Mouse (Mus musculus): ENCODE measurements around the gene Pde4d. TPM values are rescaled to one million over a fixed set of nuclear protein-coding genes. Genes with fewer than 3 reads are reported as not detected.

Gene Pde4d
- polyA plus RNA-seq, 2 experiments = 11.7 to 17.3 TPM

DNA sequence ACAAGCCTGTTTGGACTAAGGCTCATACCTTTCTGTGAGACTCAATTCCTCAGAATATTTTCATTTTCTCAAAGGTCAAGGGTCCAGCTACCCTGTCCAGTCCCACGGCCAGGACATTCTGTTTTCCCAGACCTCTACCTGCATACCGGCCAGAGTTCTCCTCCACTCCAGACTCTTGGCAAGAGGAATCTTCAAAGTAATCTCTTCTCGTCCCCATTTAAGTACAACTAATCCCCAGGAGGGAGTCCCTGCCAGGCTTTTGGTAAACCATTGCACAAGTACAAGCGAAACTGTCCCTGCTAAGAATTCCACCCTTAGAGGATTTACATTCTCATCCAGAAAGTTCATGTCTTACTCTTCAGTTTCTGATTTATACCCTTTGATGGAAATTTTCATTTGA lies 1128.2 kb downstream of the Pde4d start:
- Histone ChIP-seq H3K4me2 (replicated peaks; ENCODE audit: low read depth, low read length, severe bottlenecking) (no peak overlapping the region), H3K9me3 (ENCODE audit: control insufficient read depth, low read length) (no peaks in the 10 kb centered on the region), H3K27me3 (ENCODE audit: control insufficient read depth, insufficient read depth, low read length) (no peaks in the 10 kb centered on the region), H3K36me3 (ENCODE audit: control insufficient read depth, insufficient read depth, low read length) (no peaks in the 10 kb centered on the region), H3K27ac (replicated peaks; ENCODE audit: low read depth, low read length) (no peak overlapping the region), H3K9ac (ENCODE audit: low read depth, low read length, severe bottlenecking) (no peak overlapping the region), H3K4me3 (replicated peaks; ENCODE audit: low read length) (no peak overlapping the region), H3K4me1 (ENCODE audit: control insufficient read depth, insufficient read depth, low read length) (no peaks in the 10 kb centered on the region)
- TF ChIP-seq POLR2A (IDR thresholded peaks at IDR 0.05; ENCODE audit: borderline replicate concordance, extremely low read depth, insufficient read depth, insufficient read length) = no peak
- 75% methylated on average over 4 of the region's 4 CpGs for WGBS
- ATAC-seq (ENCODE audit: low FRiP score, low read depth) (no peak), DNase-seq (ENCODE audit: low spot score) (no peak)

DNA sequence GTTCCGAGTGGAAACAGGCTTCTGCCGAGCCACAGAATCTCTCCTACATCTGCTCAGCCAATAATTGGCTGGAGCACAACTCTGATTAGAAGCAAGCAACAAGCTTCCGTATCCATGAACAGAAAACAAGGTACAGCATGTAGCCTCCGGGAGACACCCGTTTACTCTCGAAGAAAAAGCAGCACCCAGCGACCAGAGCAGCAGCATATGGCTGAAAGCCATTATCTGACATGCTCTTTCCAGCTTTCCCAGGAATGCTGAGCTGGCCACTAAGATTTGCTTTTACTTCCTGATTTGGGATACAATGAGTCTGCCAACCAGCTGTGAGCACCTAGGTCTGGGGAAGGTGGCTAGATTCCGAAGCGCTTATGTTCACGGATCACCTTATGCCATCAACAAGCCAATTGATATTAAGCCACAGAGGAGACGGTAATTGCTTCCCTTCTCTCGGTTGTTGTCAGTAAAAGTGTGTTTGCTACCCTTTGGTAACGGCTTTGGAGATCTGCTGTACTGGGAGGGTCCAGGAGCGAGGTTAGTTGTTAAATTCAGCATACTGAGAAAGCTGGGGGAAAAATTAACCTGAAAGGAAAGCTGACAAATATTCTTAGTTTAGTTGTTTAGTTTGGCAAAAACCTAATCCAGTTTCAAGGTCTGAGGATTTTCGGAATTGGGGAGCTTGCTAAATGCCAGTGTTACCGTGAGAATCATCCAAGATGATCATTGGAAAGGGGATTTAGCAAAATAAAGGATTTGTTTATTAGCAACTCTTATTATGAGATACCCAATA lies 1131.7 kb downstream of the Pde4d start:
- ATAC-seq (ENCODE audit: low FRiP score, low read depth) (no peak), DNase-seq (ENCODE audit: low spot score) (peak; percentile 10)
- Histone ChIP-seq H3K4me3 (replicated peaks; ENCODE audit: low read length) (no peak overlapping the region), H3K27me3 (ENCODE audit: control insufficient read depth, insufficient read depth, low read length) (no peaks in the 10 kb centered on the region), H3K36me3 (ENCODE audit: control insufficient read depth, insufficient read depth, low read length) (no peaks in the 10 kb centered on the region), H3K4me1 (ENCODE audit: control insufficient read depth, insufficient read depth, low read length) (no peaks in the 10 kb centered on the region), H3K27ac (replicated peaks; ENCODE audit: low read depth, low read length) (no peak overlapping the region), H3K9ac (ENCODE audit: low read depth, low read length, severe bottlenecking) (no peak overlapping the region), H3K4me2 (replicated peaks; ENCODE audit: low read depth, low read length, severe bottlenecking) (peak overlapping the region; percentile 14), H3K9me3 (ENCODE audit: control insufficient read depth, low read length) (no peaks in the 10 kb centered on the region)
- TF ChIP-seq POLR2A (IDR thresholded peaks at IDR 0.05; ENCODE audit: borderline replicate concordance, extremely low read depth, insufficient read depth, insufficient read length) = no peak
- WGBS = 60% methylated on average over 16 of the region's 16 CpGs

DNA sequence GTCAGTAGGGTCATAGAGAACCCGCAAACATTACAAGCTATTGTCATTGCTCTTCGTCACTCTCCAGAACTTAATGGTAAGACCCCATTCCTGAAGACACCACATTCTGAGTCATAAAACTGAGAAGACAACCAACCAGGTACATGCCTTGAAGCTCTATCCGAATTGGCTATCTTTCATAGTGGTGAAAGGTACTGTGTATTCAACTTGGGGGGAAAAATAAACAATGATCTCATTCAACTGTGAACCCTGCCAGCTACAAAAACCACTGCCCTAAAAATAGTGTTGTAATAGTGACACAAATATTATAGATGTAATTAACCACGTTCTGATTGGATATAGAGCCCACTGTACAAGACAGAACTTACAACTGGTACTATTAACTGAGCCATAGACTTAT lies 1140.3 kb downstream of the Pde4d start:
- no peak for ATAC-seq (ENCODE audit: low FRiP score, low read depth)
- Histone ChIP-seq H3K4me3 (replicated peaks; ENCODE audit: low read length) (no peak overlapping the region), H3K36me3 (ENCODE audit: control insufficient read depth, insufficient read depth, low read length) (no peaks in the 10 kb centered on the region), H3K27ac (replicated peaks; ENCODE audit: low read depth, low read length) (no peak overlapping the region), H3K27me3 (ENCODE audit: control insufficient read depth, insufficient read depth, low read length) (no peaks in the 10 kb centered on the region), H3K4me1 (ENCODE audit: control insufficient read depth, insufficient read depth, low read length) (no peaks in the 10 kb centered on the region), H3K4me2 (replicated peaks; ENCODE audit: low read depth, low read length, severe bottlenecking) (no peak overlapping the region), H3K9me3 (ENCODE audit: control insufficient read depth, low read length) (no peaks in the 10 kb centered on the region), H3K9ac (ENCODE audit: low read depth, low read length, severe bottlenecking) (no peak overlapping the region)
- no peak for TF ChIP-seq POLR2A (IDR thresholded peaks at IDR 0.05; ENCODE audit: borderline replicate concordance, extremely low read depth, insufficient read depth, insufficient read length)
- WGBS = 80% methylated on average over 4 of the region's 4 CpGs
- DNase-seq (ENCODE audit: low spot score) = no peak

DNA sequence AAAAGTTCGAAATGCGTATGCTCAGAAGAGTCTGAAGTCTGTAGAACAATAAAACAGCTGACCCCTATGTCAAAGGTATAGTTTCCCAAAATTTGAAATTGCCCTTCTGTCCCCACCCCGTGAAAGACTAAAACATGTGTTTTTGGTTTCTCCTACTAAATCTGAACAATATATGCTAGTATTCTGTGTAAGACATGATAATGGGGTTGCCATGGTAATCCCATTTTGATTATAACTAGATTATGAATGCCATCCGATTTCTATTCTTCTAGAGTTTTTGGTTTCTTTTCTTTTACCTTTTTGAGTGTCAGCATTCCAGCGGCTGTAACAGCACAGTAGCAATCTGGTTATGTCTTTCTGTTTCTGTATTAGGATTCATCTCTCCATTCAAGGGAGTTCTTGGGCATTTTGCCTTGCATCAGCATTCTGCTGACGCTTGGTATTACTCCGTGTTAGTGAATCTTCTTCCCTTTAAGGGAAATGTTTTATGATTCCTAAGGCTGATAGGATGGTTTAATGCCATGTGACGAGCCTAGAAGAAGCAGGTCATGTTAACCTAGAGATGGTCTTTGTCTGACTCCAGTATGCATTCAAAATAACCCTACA lies 1142.5 kb downstream of the Pde4d start:
- no peaks in the 10 kb centered on the region for H3K9me3 ChIP-seq (ENCODE audit: control insufficient read depth, low read length)
- WGBS = 83% methylated on average over 8 of the region's 8 CpGs
- no peak overlapping the region for H3K9ac ChIP-seq (ENCODE audit: low read depth, low read length, severe bottlenecking)
- no peaks in the 10 kb centered on the region for H3K27me3 ChIP-seq (ENCODE audit: control insufficient read depth, insufficient read depth, low read length)
- ATAC-seq (ENCODE audit: low FRiP score, low read depth) (no peak), DNase-seq (ENCODE audit: low spot score) (no peak)
- H3K27ac ChIP-seq (replicated peaks; ENCODE audit: low read depth, low read length) = no peak overlapping the region
- H3K4me3 ChIP-seq (replicated peaks; ENCODE audit: low read length) = no peak overlapping the region
- H3K4me1 ChIP-seq (ENCODE audit: control insufficient read depth, insufficient read depth, low read length) = no peaks in the 10 kb centered on the region
- H3K36me3 ChIP-seq (ENCODE audit: control insufficient read depth, insufficient read depth, low read length) = no peaks in the 10 kb centered on the region
- H3K4me2 ChIP-seq (replicated peaks; ENCODE audit: low read depth, low read length, severe bottlenecking) = no peak overlapping the region
- no peak for TF ChIP-seq POLR2A (IDR thresholded peaks at IDR 0.05; ENCODE audit: borderline replicate concordance, extremely low read depth, insufficient read depth, insufficient read length)

DNA sequence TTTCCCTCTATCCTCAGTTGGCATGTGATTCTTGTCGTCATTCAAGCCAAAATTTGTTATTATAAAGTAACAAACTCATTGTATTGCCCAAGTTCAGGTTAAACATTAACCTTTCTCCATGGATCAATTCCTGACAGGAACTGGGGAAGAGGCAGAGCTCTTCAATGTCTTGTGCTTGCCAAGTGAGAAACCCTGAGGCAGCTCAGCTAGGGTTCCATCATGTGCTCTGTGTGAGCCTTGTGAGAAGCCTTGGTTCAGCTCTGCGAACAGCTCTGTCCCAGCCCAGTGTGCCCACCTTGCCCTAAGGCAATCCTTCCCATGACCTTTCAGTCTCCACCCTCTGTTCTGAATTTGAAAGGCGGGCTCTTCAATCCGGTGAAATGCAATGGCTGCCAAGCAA lies 1150.0 kb downstream of the Pde4d start:
- Histone ChIP-seq H3K9me3 (ENCODE audit: control insufficient read depth, low read length) (no peaks in the 10 kb centered on the region), H3K4me1 (ENCODE audit: control insufficient read depth, insufficient read depth, low read length) (no peaks in the 10 kb centered on the region), H3K27me3 (ENCODE audit: control insufficient read depth, insufficient read depth, low read length) (no peaks in the 10 kb centered on the region), H3K27ac (replicated peaks; ENCODE audit: low read depth, low read length) (no peak overlapping the region), H3K9ac (ENCODE audit: low read depth, low read length, severe bottlenecking) (no peak overlapping the region), H3K4me3 (replicated peaks; ENCODE audit: low read length) (no peak overlapping the region), H3K36me3 (ENCODE audit: control insufficient read depth, insufficient read depth, low read length) (no peaks in the 10 kb centered on the region), H3K4me2 (replicated peaks; ENCODE audit: low read depth, low read length, severe bottlenecking) (no peak overlapping the region)
- TF ChIP-seq POLR2A (IDR thresholded peaks at IDR 0.05; ENCODE audit: borderline replicate concordance, extremely low read depth, insufficient read depth, insufficient read length) = no peak
- 78% methylated on average over 4 of the region's 4 CpGs for WGBS
- DNase-seq (ENCODE audit: low spot score) (no peak), ATAC-seq (ENCODE audit: low FRiP score, low read depth) (no peak)

Data from limb, embryonic 14.5 days (tissue).